Mouse (Mus musculus): ENCODE measurements around the gene Katnb1. TPM values are rescaled to one million over a fixed set of nuclear protein-coding genes. Genes with fewer than 3 reads are reported as not detected.

Katnb1 gene
- polyA plus RNA-seq, 1 experiment from 2014 or later, result 23.6 TPM

- no peak overlapping the region for H3K27ac ChIP-seq (ENCODE audit: low read length)
- H3K4me1 ChIP-seq (replicated peaks; ENCODE audit: control insufficient read depth, insufficient read depth, low read length), result no peaks in the 10 kb centered on the region
- H3K4me2 ChIP-seq (ENCODE audit: low read depth, low read length), result no peak overlapping the region
- 0 out of 2 replicates have a peak, but pooled peaks cover 5% of the 10 kb centered on the region for H3K36me3 ChIP-seq (ENCODE audit: control insufficient read depth, insufficient read depth, low read length)
- no peaks in the 10 kb centered on the region for H3K9me3 ChIP-seq (ENCODE audit: control insufficient read depth, low read length)
- no peak overlapping the region for H3K9ac ChIP-seq (ENCODE audit: low read length)
- H3K27me3 ChIP-seq (ENCODE audit: control insufficient read depth, insufficient read depth, low read depth, low read length), result no peaks in the 10 kb centered on the region
- 82% methylated on average over 3 of the region's 3 CpGs for WGBS
- no peak for ATAC-seq (ENCODE audit: low read depth)
- H3K4me3 ChIP-seq (ENCODE audit: low read length), result no peak overlapping the region
Measured at GRCm38 (mm10) chr8:95112594-95112993, 31.6 kb downstream of the Katnb1 start.

GRCm38 (mm10) chr8:95113108-95113507 is 32.1 kb downstream of the Katnb1 start:
- no peak for ATAC-seq (ENCODE audit: low read depth)
- H3K36me3 ChIP-seq (ENCODE audit: control insufficient read depth, insufficient read depth, low read length), result 0 out of 2 replicates have a peak, but pooled peaks cover 5% of the 10 kb centered on the region
- 70% methylated on average over 4 of the region's 4 CpGs for WGBS
- H3K9ac ChIP-seq (ENCODE audit: low read length), result no peak overlapping the region
- no peak overlapping the region for H3K4me2 ChIP-seq (ENCODE audit: low read depth, low read length)
- no peaks in the 10 kb centered on the region for H3K4me1 ChIP-seq (replicated peaks; ENCODE audit: control insufficient read depth, insufficient read depth, low read length)
- H3K4me3 ChIP-seq (ENCODE audit: low read length), result no peak overlapping the region
- H3K27ac ChIP-seq (ENCODE audit: low read length), result no peak overlapping the region
- H3K27me3 ChIP-seq (ENCODE audit: control insufficient read depth, insufficient read depth, low read depth, low read length), result no peaks in the 10 kb centered on the region
- no peaks in the 10 kb centered on the region for H3K9me3 ChIP-seq (ENCODE audit: control insufficient read depth, low read length)

GRCm38 (mm10) chr8:95113750-95114149 is 32.8 kb downstream of the Katnb1 start:
- 0 out of 2 replicates have a peak, but pooled peaks have one; percentile 28 for ATAC-seq (ENCODE audit: low read depth)
- H3K9me3 ChIP-seq (ENCODE audit: control insufficient read depth, low read length), result no peaks in the 10 kb centered on the region
- H3K36me3 ChIP-seq (ENCODE audit: control insufficient read depth, insufficient read depth, low read length), result 0 out of 2 replicates have a peak, but pooled peaks cover 3% of the 10 kb centered on the region
- no peaks in the 10 kb centered on the region for H3K4me1 ChIP-seq (replicated peaks; ENCODE audit: control insufficient read depth, insufficient read depth, low read length)
- H3K4me3 ChIP-seq (ENCODE audit: low read length), result no peak overlapping the region
- WGBS, result 72% methylated on average over 3 of the region's 3 CpGs
- H3K27me3 ChIP-seq (ENCODE audit: control insufficient read depth, insufficient read depth, low read depth, low read length), result no peaks in the 10 kb centered on the region
- H3K4me2 ChIP-seq (ENCODE audit: low read depth, low read length), result no peak overlapping the region
- no peak overlapping the region for H3K27ac ChIP-seq (ENCODE audit: low read length)
- H3K9ac ChIP-seq (ENCODE audit: low read length), result no peak overlapping the region

GRCm38 (mm10) chr8:95123455-95123854 is 42.5 kb downstream of the Katnb1 start:
- Histone ChIP-seq H3K9me3 (ENCODE audit: control insufficient read depth, low read length) (no peaks in the 10 kb centered on the region), H3K9ac (ENCODE audit: low read length) (no peak overlapping the region), H3K27ac (ENCODE audit: low read length) (no peak overlapping the region), H3K4me3 (ENCODE audit: low read length) (no peak overlapping the region), H3K27me3 (ENCODE audit: control insufficient read depth, insufficient read depth, low read depth, low read length) (no peaks in the 10 kb centered on the region), H3K4me1 (replicated peaks; ENCODE audit: control insufficient read depth, insufficient read depth, low read length) (no peaks in the 10 kb centered on the region), H3K4me2 (ENCODE audit: low read depth, low read length) (no peak overlapping the region), H3K36me3 (ENCODE audit: control insufficient read depth, insufficient read depth, low read length) (peaks cover 6% of the 10 kb centered on the region; the same call in 1 of the 2 replicates)
- ATAC-seq (ENCODE audit: low read depth), result no peak
- WGBS, result 95% methylated on average over 5 of the region's 5 CpGs

- Histone ChIP-seq H3K36me3 (ENCODE audit: control insufficient read depth, insufficient read depth, low read length) (peaks cover 6% of the 10 kb centered on the region; the same call in 1 of the 2 replicates), H3K4me1 (replicated peaks; ENCODE audit: control insufficient read depth, insufficient read depth, low read length) (0 out of 2 replicates have a peak, but pooled peaks cover 3% of the 10 kb centered on the region), H3K27me3 (ENCODE audit: control insufficient read depth, insufficient read depth, low read depth, low read length) (no peaks in the 10 kb centered on the region), H3K4me2 (ENCODE audit: low read depth, low read length) (no peak overlapping the region), H3K9me3 (ENCODE audit: control insufficient read depth, low read length) (no peaks in the 10 kb centered on the region), H3K4me3 (ENCODE audit: low read length) (no peak overlapping the region), H3K9ac (ENCODE audit: low read length) (no peak overlapping the region), H3K27ac (ENCODE audit: low read length) (no peak overlapping the region)
- 85% methylated on average over 11 of the region's 11 CpGs for WGBS
- ATAC-seq (ENCODE audit: low read depth), result no peak
Measured at GRCm38 (mm10) chr8:95126497-95126896, 45.5 kb downstream of the Katnb1 start.

GRCm38 (mm10) chr8:95127658-95128057 is 46.7 kb downstream of the Katnb1 start:
- H3K27ac ChIP-seq (ENCODE audit: low read length), result no peak overlapping the region
- H3K4me1 ChIP-seq (replicated peaks; ENCODE audit: control insufficient read depth, insufficient read depth, low read length), result 0 out of 2 replicates have a peak, but pooled peaks cover 3% of the 10 kb centered on the region
- H3K4me2 ChIP-seq (ENCODE audit: low read depth, low read length), result no peak overlapping the region
- no peaks in the 10 kb centered on the region for H3K27me3 ChIP-seq (ENCODE audit: control insufficient read depth, insufficient read depth, low read depth, low read length)
- H3K9ac ChIP-seq (ENCODE audit: low read length), result no peak overlapping the region
- H3K4me3 ChIP-seq (ENCODE audit: low read length), result no peak overlapping the region
- ATAC-seq (ENCODE audit: low read depth), result no peak
- no peaks in the 10 kb centered on the region for H3K9me3 ChIP-seq (ENCODE audit: control insufficient read depth, low read length)
- WGBS, result 73% methylated on average over 9 of the region's 9 CpGs
- peaks cover 6% of the 10 kb centered on the region; the same call in 1 of the 2 replicates for H3K36me3 ChIP-seq (ENCODE audit: control insufficient read depth, insufficient read depth, low read length)

GRCm38 (mm10) chr8:95128750-95129260 is 47.8 kb downstream of the Katnb1 start:
- Histone ChIP-seq H3K4me1 (replicated peaks; ENCODE audit: control insufficient read depth, insufficient read depth, low read length) (0 out of 2 replicates have a peak, but pooled peaks cover 3% of the 10 kb centered on the region), H3K27ac (ENCODE audit: low read length) (no peak overlapping the region), H3K4me3 (ENCODE audit: low read length) (no peak overlapping the region), H3K9me3 (ENCODE audit: control insufficient read depth, low read length) (no peaks in the 10 kb centered on the region), H3K27me3 (ENCODE audit: control insufficient read depth, insufficient read depth, low read depth, low read length) (no peaks in the 10 kb centered on the region), H3K4me2 (ENCODE audit: low read depth, low read length) (no peak overlapping the region), H3K36me3 (ENCODE audit: control insufficient read depth, insufficient read depth, low read length) (peaks cover 1% of the 10 kb centered on the region; the same call in 1 of the 2 replicates), H3K9ac (ENCODE audit: low read length) (no peak overlapping the region)
- WGBS, result 86% methylated on average over 11 of the region's 11 CpGs
- no peak for ATAC-seq (ENCODE audit: low read depth)

- Histone ChIP-seq H3K4me3 (ENCODE audit: low read length) (no peak overlapping the region), H3K27me3 (ENCODE audit: control insufficient read depth, insufficient read depth, low read depth, low read length) (no peaks in the 10 kb centered on the region), H3K27ac (ENCODE audit: low read length) (no peak overlapping the region), H3K9me3 (ENCODE audit: control insufficient read depth, low read length) (no peaks in the 10 kb centered on the region), H3K9ac (ENCODE audit: low read length) (no peak overlapping the region), H3K4me2 (ENCODE audit: low read depth, low read length) (no peak overlapping the region), H3K4me1 (replicated peaks; ENCODE audit: control insufficient read depth, insufficient read depth, low read length) (0 out of 2 replicates have a peak, but pooled peaks cover 3% of the 10 kb centered on the region), H3K36me3 (ENCODE audit: control insufficient read depth, insufficient read depth, low read length) (no peaks in the 10 kb centered on the region; the same call in 1 of the 2 replicates)
- ATAC-seq (ENCODE audit: low read depth), result peak; percentile 35; the same call in 1 of the 2 replicates
- WGBS, result 58% methylated on average over 15 of the region's 15 CpGs
Measured at GRCm38 (mm10) chr8:95130966-95131537, 50.1 kb downstream of the Katnb1 start.

GRCm38 (mm10) chr8:95131983-95132382 is 51.0 kb downstream of the Katnb1 start:
- Histone ChIP-seq H3K4me1 (replicated peaks; ENCODE audit: control insufficient read depth, insufficient read depth, low read length) (peaks cover 3% of the 10 kb centered on the region; the same call in 1 of the 2 replicates), H3K9ac (ENCODE audit: low read length) (no peak overlapping the region), H3K36me3 (ENCODE audit: control insufficient read depth, insufficient read depth, low read length) (no peaks in the 10 kb centered on the region; the same call in 1 of the 2 replicates), H3K27ac (ENCODE audit: low read length) (no peak overlapping the region), H3K4me2 (ENCODE audit: low read depth, low read length) (no peak overlapping the region), H3K9me3 (ENCODE audit: control insufficient read depth, low read length) (no peaks in the 10 kb centered on the region), H3K27me3 (ENCODE audit: control insufficient read depth, insufficient read depth, low read depth, low read length) (no peaks in the 10 kb centered on the region), H3K4me3 (ENCODE audit: low read length) (no peak overlapping the region)
- WGBS, result 68% methylated on average over 5 of the region's 5 CpGs
- no peak for ATAC-seq (ENCODE audit: low read depth)

All from lung, embryonic 16.5 days (tissue).